Comparison of ENCODE assay signal across 9 mouse cellular contexts in the genomic region with DNA sequence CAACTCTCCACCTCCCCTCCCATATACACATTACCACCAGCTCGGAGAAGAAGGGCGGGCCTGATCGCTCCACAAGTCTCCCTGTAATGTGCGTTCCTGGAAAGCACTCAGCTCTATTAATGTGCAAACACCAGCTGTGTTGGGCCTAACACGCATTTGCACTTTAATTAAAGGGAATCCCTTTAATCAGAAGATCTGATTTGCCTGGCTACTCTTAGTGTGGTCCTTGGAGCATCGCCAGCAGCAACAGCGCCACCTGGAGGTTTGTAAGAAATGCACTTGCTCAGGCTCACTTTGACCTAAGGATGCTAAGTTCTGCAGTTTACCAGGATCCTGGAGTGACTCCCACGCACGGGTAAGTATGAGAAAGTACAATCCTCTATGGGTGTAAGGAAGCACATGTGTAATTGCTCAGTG.
DNase-seq lines count a peak whose midpoint lies in the region; ATAC-seq and TF ChIP-seq lines count a peak whose summit lies in the region.
"Had no signal": no experiment of that assay in that cellular context is flagged by ENCODE, and none has a peak within 500 bp of the region (broad histone marks: within the 10 kb centered on the region; RNA-seq: fewer than 3 reads in every experiment).

No protein-coding gene starts in this region.

- no peak overlapping the region for H3K4me3 ChIP-seq in embryonic facial prominence, embryonic 13.5 days
- no peak overlapping the region for H3K4me3 ChIP-seq in hindbrain, embryonic 11.5 days (ENCODE audit: low read depth, low read length)
- peak overlapping the region; percentile 14; the same call in 1 of the 2 replicates for H3K4me3 ChIP-seq in midbrain, embryonic 15.5 days
- H3K4me3 ChIP-seq in testis, adult 2 months (ENCODE audit: control insufficient read depth, low read depth, low read length), result no peak overlapping the region
- H3K4me3 ChIP-seq: megakaryocyte, embryonic 14.5 days had no signal

- H3K9ac ChIP-seq in embryonic facial prominence, embryonic 13.5 days, result no peak overlapping the region
- no peak overlapping the region for H3K9ac ChIP-seq in hindbrain, embryonic 11.5 days (ENCODE audit: low read depth, low read length)
- H3K9ac ChIP-seq in midbrain, embryonic 15.5 days, result no peak overlapping the region

- WGBS in embryonic facial prominence, embryonic 13.5 days, result 15% methylated on average over 9 of the region's 9 CpGs
- 17% methylated on average over 9 of the region's 9 CpGs for WGBS in hindbrain, embryonic 11.5 days
- 9% methylated on average over 9 of the region's 9 CpGs for WGBS in midbrain, embryonic 15.5 days

- peak; percentile 7 for DNase-seq in heart, adult 8-10 months (ENCODE audit: low spot score)
- no peak for DNase-seq in heart, postnatal 25 days (ENCODE audit: low spot score)
- peak; percentile 70 for DNase-seq in adrenal gland, postnatal 25 days
- peak; percentile 84 for DNase-seq in hindbrain, embryonic 11.5 days (ENCODE audit: low spot score)
- DNase-seq in left cerebral cortex, adult 18-20 months (ENCODE audit: low spot score in 2 of 2), result peak; percentile 33 to 57

- TF ChIP-seq CTCF in testis, adult 2 months (IDR thresholded peaks at IDR 0.05; ENCODE audit: control insufficient read depth, insufficient read depth, insufficient replicate concordance, low read depth, low read length), result peak; percentile 88; the same call in 1 of the 2 replicates

- 0 out of 2 replicates have a peak overlapping the region, but pooled peaks have one; percentile 26 for H3K4me2 ChIP-seq in embryonic facial prominence, embryonic 13.5 days
- H3K4me2 ChIP-seq in hindbrain, embryonic 11.5 days (replicated peaks; ENCODE audit: low read depth, low read length), result no peak overlapping the region
- H3K4me2 ChIP-seq in midbrain, embryonic 15.5 days, result peak overlapping the region; percentile 43

- ATAC-seq in embryonic facial prominence, embryonic 13.5 days (ENCODE audit: insufficient number of reproducible peaks, insufficient read depth, low FRiP score, low TSS enrichment, low read depth), result no peak
- peak; percentile 57 for ATAC-seq in hindbrain, embryonic 11.5 days (ENCODE audit: low FRiP score)
- peak; percentile 66 for ATAC-seq in midbrain, embryonic 15.5 days (replicated peaks)

- TF ChIP-seq POLR2A in testis, adult 2 months (IDR thresholded peaks at IDR 0.05; ENCODE audit: control insufficient read depth, low read depth, low read length), result no peak

- no peak overlapping the region for H3K27ac ChIP-seq in embryonic facial prominence, embryonic 13.5 days
- H3K27ac ChIP-seq in hindbrain, embryonic 11.5 days (ENCODE audit: low read depth, low read length), result no peak overlapping the region
- no peak overlapping the region for H3K27ac ChIP-seq in midbrain, embryonic 15.5 days
- no peak overlapping the region for H3K27ac ChIP-seq in testis, adult 2 months (ENCODE audit: control insufficient read depth, insufficient read depth, low read depth, low read length)

- intact Hi-C loops in heart, postnatal 25 days (cut with DNase I), result loop anchor here (2.0 kb wide), 1 partner anchor 30 kb away; no protein-coding TSS in a partner anchor

- H3K27me3 ChIP-seq in embryonic facial prominence, embryonic 13.5 days, result peaks cover 16% of the 10 kb centered on the region
- H3K27me3 ChIP-seq in hindbrain, embryonic 11.5 days (ENCODE audit: control insufficient read depth, insufficient read depth, low read length), result no peaks in the 10 kb centered on the region; the same call in 1 of the 2 replicates
- H3K27me3 ChIP-seq in midbrain, embryonic 15.5 days (replicated peaks), result peaks cover 6% of the 10 kb centered on the region; the same call in 1 of the 2 replicates
- no peaks in the 10 kb centered on the region for H3K27me3 ChIP-seq in testis, adult 2 months (ENCODE audit: control insufficient read depth, insufficient read depth, low read length)
- H3K27me3 ChIP-seq: megakaryocyte, embryonic 14.5 days had no signal

- H3K4me1 ChIP-seq in embryonic facial prominence, embryonic 13.5 days, result peaks cover 3% of the 10 kb centered on the region; the same call in 1 of the 2 replicates
- H3K4me1 ChIP-seq in hindbrain, embryonic 11.5 days (replicated peaks; ENCODE audit: control insufficient read depth, insufficient read depth, low read length), result no peaks in the 10 kb centered on the region
- peaks cover 5% of the 10 kb centered on the region for H3K4me1 ChIP-seq in midbrain, embryonic 15.5 days
- H3K4me1 ChIP-seq in testis, adult 2 months (ENCODE audit: control insufficient read depth, insufficient read depth, low read length), result peaks cover 6% of the 10 kb centered on the region
- H3K4me1 ChIP-seq: megakaryocyte, embryonic 14.5 days had no signal

- H3K9me3 ChIP-seq in embryonic facial prominence, embryonic 13.5 days, result no peaks in the 10 kb centered on the region
- H3K9me3 ChIP-seq in hindbrain, embryonic 11.5 days (ENCODE audit: control insufficient read depth, low read length), result no peaks in the 10 kb centered on the region
- H3K9me3 ChIP-seq in midbrain, embryonic 15.5 days, result no peaks in the 10 kb centered on the region
- H3K9me3 ChIP-seq: megakaryocyte, embryonic 14.5 days had no signal

- H3K36me3 ChIP-seq in embryonic facial prominence, embryonic 13.5 days, result no peaks in the 10 kb centered on the region
- H3K36me3 ChIP-seq in hindbrain, embryonic 11.5 days (ENCODE audit: control insufficient read depth, insufficient read depth, low read length), result no peaks in the 10 kb centered on the region
- H3K36me3 ChIP-seq in midbrain, embryonic 15.5 days (replicated peaks), result no peaks in the 10 kb centered on the region
- no peaks in the 10 kb centered on the region for H3K36me3 ChIP-seq in testis, adult 2 months (ENCODE audit: control insufficient read depth, insufficient read depth, low read length)
